16 mouse cellular contexts compared by ENCODE assay signal in genomic region chr1:54707036-54707887, GRCm38 (mm10).
DNase-seq lines count a peak whose midpoint lies in the region; ATAC-seq and TF ChIP-seq lines count a peak whose summit lies in the region.
"Had no signal": no experiment of that assay in that cellular context is flagged by ENCODE, and none has a peak within 500 bp of the region (broad histone marks: within the 10 kb centered on the region; RNA-seq: fewer than 3 reads in every experiment).

No protein-coding gene starts in this region.

- no peak for DNase-seq in midbrain, embryonic 11.5 days (ENCODE audit: low spot score, missing footprints)
- no peak for DNase-seq in midbrain, embryonic 10.5 days (ENCODE audit: low spot score)
- no peak for DNase-seq in hindbrain, embryonic 14.5 days (ENCODE audit: low spot score)
- DNase-seq in midbrain, postnatal 0 days (ENCODE audit: low spot score): peak; percentile 60
- no peak for DNase-seq in lung, postnatal 0 days (ENCODE audit: low spot score)
- no peak for DNase-seq in adrenal gland, adult (ENCODE audit: inconsistent age in 2 of 2, low spot score in 1 of 2)
- DNase-seq in thymus, postnatal 10 days (ENCODE audit: low spot score in 2 of 2): no peak
- DNase-seq: cerebellum, adult 18-20 months; kidney, adult 18-20 months; kidney, postnatal 14 days; lung, adult 18-20 months; thymus, postnatal 25 days had no signal

- H3K36me3 ChIP-seq in midbrain, embryonic 11.5 days (ENCODE audit: control insufficient read depth, insufficient read depth, low read length): no peaks in the 10 kb centered on the region
- no peaks in the 10 kb centered on the region for H3K36me3 ChIP-seq in midbrain, embryonic 10.5 days
- no peaks in the 10 kb centered on the region; the same call in 1 of the 2 replicates for H3K36me3 ChIP-seq in hindbrain, embryonic 14.5 days (replicated peaks; ENCODE audit: control insufficient read depth, insufficient read depth)
- H3K36me3 ChIP-seq in midbrain, postnatal 0 days (ENCODE audit: insufficient read depth, low read length): 0 out of 2 replicates have a peak, but pooled peaks cover 2% of the 10 kb centered on the region
- H3K36me3 ChIP-seq in lung, postnatal 0 days (ENCODE audit: insufficient read depth, low read length): no peaks in the 10 kb centered on the region; the same call in 1 of the 2 replicates
- H3K36me3 ChIP-seq: heart, embryonic 12.5 days; stomach, embryonic 15.5 days had no signal

- no peaks in the 10 kb centered on the region for H3K4me1 ChIP-seq in midbrain, embryonic 11.5 days (ENCODE audit: control insufficient read depth, insufficient read depth, low read length)
- H3K4me1 ChIP-seq in midbrain, embryonic 10.5 days: no peaks in the 10 kb centered on the region
- peaks cover 14% of the 10 kb centered on the region; the same call in 1 of the 2 replicates for H3K4me1 ChIP-seq in hindbrain, embryonic 14.5 days (replicated peaks; ENCODE audit: control insufficient read depth, insufficient read depth, low read length)
- H3K4me1 ChIP-seq in midbrain, postnatal 0 days (ENCODE audit: insufficient read depth, low read length): peaks cover 5% of the 10 kb centered on the region; the same call in 1 of the 2 replicates
- H3K4me1 ChIP-seq in lung, postnatal 0 days (ENCODE audit: insufficient read depth, low read depth, low read length): no peaks in the 10 kb centered on the region

- 71% methylated on average over 10 of the region's 10 CpGs for WGBS in midbrain, embryonic 11.5 days
- WGBS in midbrain, embryonic 10.5 days: 76% methylated on average over 10 of the region's 10 CpGs
- WGBS in hindbrain, embryonic 14.5 days: 43% methylated on average over 10 of the region's 10 CpGs
- WGBS in midbrain, postnatal 0 days: 37% methylated on average over 10 of the region's 10 CpGs
- WGBS in lung, postnatal 0 days: 74% methylated on average over 10 of the region's 10 CpGs

- no peak overlapping the region for H3K9ac ChIP-seq in midbrain, embryonic 11.5 days (ENCODE audit: low read length)
- H3K9ac ChIP-seq in hindbrain, embryonic 14.5 days: no peak overlapping the region
- H3K9ac ChIP-seq in midbrain, postnatal 0 days (replicated peaks; ENCODE audit: low read length, poor library complexity, severe bottlenecking): no peak overlapping the region
- H3K9ac ChIP-seq in lung, postnatal 0 days (replicated peaks; ENCODE audit: low read depth): no peak overlapping the region
- H3K9ac ChIP-seq: heart, embryonic 12.5 days; stomach, embryonic 15.5 days had no signal

- no peaks in the 10 kb centered on the region for H3K27me3 ChIP-seq in midbrain, embryonic 11.5 days (ENCODE audit: control insufficient read depth, insufficient read depth, low read length)
- H3K27me3 ChIP-seq in midbrain, embryonic 10.5 days (ENCODE audit: low read depth, poor library complexity, severe bottlenecking): no peaks in the 10 kb centered on the region
- H3K27me3 ChIP-seq in hindbrain, embryonic 14.5 days (ENCODE audit: control insufficient read depth, insufficient read depth, low read length): no peaks in the 10 kb centered on the region
- no peaks in the 10 kb centered on the region for H3K27me3 ChIP-seq in midbrain, postnatal 0 days (ENCODE audit: insufficient read depth, low read length)
- H3K27me3 ChIP-seq in lung, postnatal 0 days (replicated peaks; ENCODE audit: insufficient read depth, low read length): no peaks in the 10 kb centered on the region
- H3K27me3 ChIP-seq: heart, embryonic 12.5 days; Patski; stomach, embryonic 15.5 days had no signal

- no peak overlapping the region for H3K4me2 ChIP-seq in midbrain, embryonic 11.5 days
- H3K4me2 ChIP-seq in hindbrain, embryonic 14.5 days (replicated peaks): peak overlapping the region; percentile 1; the same call in 1 of the 2 replicates
- H3K4me2 ChIP-seq in midbrain, postnatal 0 days (ENCODE audit: low read depth, low read length, poor library complexity, severe bottlenecking): 0 out of 2 replicates have a peak overlapping the region, but pooled peaks have one; percentile 16
- no peak overlapping the region for H3K4me2 ChIP-seq in lung, postnatal 0 days (replicated peaks; ENCODE audit: low read depth, low read length)
- H3K4me2 ChIP-seq: heart, embryonic 12.5 days; stomach, embryonic 15.5 days had no signal

- peak; percentile 75 for ATAC-seq in midbrain, embryonic 11.5 days (ENCODE audit: low FRiP score)
- ATAC-seq in hindbrain, embryonic 14.5 days (ENCODE audit: low FRiP score): peak; percentile 72
- ATAC-seq in midbrain, postnatal 0 days (ENCODE audit: low FRiP score): peak; percentile 77
- no peak for ATAC-seq in lung, postnatal 0 days
- ATAC-seq: Patski had no signal

- TF ChIP-seq EP300 in lung, postnatal 0 days (IDR thresholded peaks at IDR 0.05): no peak

- H3K4me3 ChIP-seq in midbrain, embryonic 11.5 days (ENCODE audit: low read depth, low read length): no peak overlapping the region
- no peak overlapping the region for H3K4me3 ChIP-seq in midbrain, embryonic 10.5 days
- H3K4me3 ChIP-seq in hindbrain, embryonic 14.5 days (replicated peaks; ENCODE audit: low read length): no peak overlapping the region
- H3K4me3 ChIP-seq in midbrain, postnatal 0 days (ENCODE audit: low read depth, low read length): no peak overlapping the region
- H3K4me3 ChIP-seq in lung, postnatal 0 days (ENCODE audit: low read depth, low read length): no peak overlapping the region
- H3K4me3 ChIP-seq: heart, embryonic 12.5 days; myocyte; stomach, embryonic 15.5 days had no signal

- no peaks in the 10 kb centered on the region for H3K9me3 ChIP-seq in midbrain, embryonic 11.5 days (ENCODE audit: control insufficient read depth, low read length)
- H3K9me3 ChIP-seq in midbrain, embryonic 10.5 days (replicated peaks): no peaks in the 10 kb centered on the region
- H3K9me3 ChIP-seq in hindbrain, embryonic 14.5 days (ENCODE audit: control insufficient read depth, low read length): no peaks in the 10 kb centered on the region
- H3K9me3 ChIP-seq in midbrain, postnatal 0 days (ENCODE audit: low read length): no peaks in the 10 kb centered on the region
- no peaks in the 10 kb centered on the region for H3K9me3 ChIP-seq in lung, postnatal 0 days (ENCODE audit: low read length)
- H3K9me3 ChIP-seq: heart, embryonic 12.5 days; stomach, embryonic 15.5 days had no signal

- H3K27ac ChIP-seq in midbrain, embryonic 11.5 days (ENCODE audit: low read depth, low read length): no peak overlapping the region
- no peak overlapping the region for H3K27ac ChIP-seq in midbrain, embryonic 10.5 days (replicated peaks)
- peak overlapping the region; percentile 80 for H3K27ac ChIP-seq in hindbrain, embryonic 14.5 days
- H3K27ac ChIP-seq in midbrain, postnatal 0 days (ENCODE audit: low read depth, low read length): peak overlapping the region; percentile 70
- H3K27ac ChIP-seq in lung, postnatal 0 days (ENCODE audit: low read length): no peak overlapping the region
- H3K27ac ChIP-seq: stomach, embryonic 15.5 days had no signal

- TF ChIP-seq CTCF in midbrain, postnatal 0 days (IDR thresholded peaks at IDR 0.05): no peak
- TF ChIP-seq CTCF in lung, postnatal 0 days (IDR thresholded peaks at IDR 0.05): no peak

Comparison
In these comparisons a context has a peak if more than half of its experiments do, and no peak if none do; other contexts are left out.
1. H3K27ac ChIP-seq: peak in hindbrain, embryonic 14.5 days (single experiment) and midbrain, postnatal 0 days (single experiment); none in midbrain, embryonic 11.5 days (single experiment), midbrain, embryonic 10.5 days (single experiment) and lung, postnatal 0 days (single experiment).
2. H3K4me2 ChIP-seq: peak in hindbrain, embryonic 14.5 days (single experiment) and midbrain, postnatal 0 days (single experiment); none in midbrain, embryonic 11.5 days (single experiment) and lung, postnatal 0 days (single experiment).